Mouse (Mus musculus) stomach, embryonic 16.5 days (tissue): ENCODE results near the gene Dpep2nb. TPM values are rescaled to one million over a fixed set of nuclear protein-coding genes. Genes with fewer than 3 reads are reported as not detected.
"Not testable (repeated sequence)": the region's sequence is repeated elsewhere in the genome, so short reads cannot be mapped to it uniquely, and the experiment has no call there.

Source experiments
- ATAC-seq: fragments of 200-750 bp; cut with Nextera tagmentation; 2 replicates; pipeline ENCODE4 v1.8.0; 2017; ENCODE audit warnings: moderate number of reproducible peaks, moderate TSS enrichment; ENCODE audit not compliant: insufficient read depth, low FRiP score
- H3K27ac ChIP-seq: fragments of 300-500 bp; sonication (generic); 2 replicates; pipeline ENCODE4 v1.5.1; 2014; ENCODE audit warnings: low read length
- H3K27me3 ChIP-seq: fragments of 300-500 bp; sonication (generic); 2 replicates; pipeline ENCODE4 v1.6.1; 2014; ENCODE audit warnings: low read length, control low read depth, mixed read lengths; ENCODE audit not compliant: control insufficient read depth, insufficient read depth
- H3K36me3 ChIP-seq: fragments of 300-500 bp; sonication (generic); 2 replicates; pipeline ENCODE4 v1.6.1; 2014; ENCODE audit warnings: low read length; ENCODE audit not compliant: control insufficient read depth, insufficient read depth
- H3K4me1 ChIP-seq: fragments of 300-500 bp; sonication (generic); 2 replicates; pipeline ENCODE4 v1.6.1; 2014; ENCODE audit warnings: low read length, control low read depth, mixed read lengths; ENCODE audit not compliant: control insufficient read depth, insufficient read depth
- H3K4me2 ChIP-seq: fragments of 300-500 bp; sonication (generic); 2 replicates; pipeline ENCODE4 v1.6.1; 2014; ENCODE audit warnings: low read depth, low read length, mixed read lengths
- H3K4me3 ChIP-seq: fragments of 300-500 bp; sonication (generic); replicated peaks from 2 replicates; pipeline ENCODE4 v1.5.1; 2014; ENCODE audit warnings: mild to moderate bottlenecking, low read length
- H3K9ac ChIP-seq: fragments of 300-500 bp; sonication (generic); 2 replicates; pipeline ENCODE4 v1.6.1; 2014; ENCODE audit warnings: low read length
- H3K9me3 ChIP-seq: fragments of 300-500 bp; sonication (generic); replicated peaks from 2 replicates; pipeline ENCODE4 v1.6.1; 2016; ENCODE audit warnings: low read length, control low read depth; ENCODE audit not compliant: control insufficient read depth
- WGBS: fragments of 180-500 bp; shearing (Covaris S2); extraction: QIAGEN DNeasy Blood & Tissue Kit; methylation state at CpG from one replicate; pipeline ENCODE4 v1.1.7; 2014; 5-methylcytosine and 5-hydroxymethylcytosine counted together
- polyA plus RNA-seq: library from polyadenylated mRNA; unstranded; fragments of >200 nt; fragmentation: Nextera tagmentation; extraction: Ambion mirVana; gene quantifications from 2 replicates; pipeline ENCODE4 v1.2.1, GENCODE M21; 2015

Dpep2nb gene
- polyA plus RNA-seq, 1 experiment from 2014 or later, result not detected

DNA sequence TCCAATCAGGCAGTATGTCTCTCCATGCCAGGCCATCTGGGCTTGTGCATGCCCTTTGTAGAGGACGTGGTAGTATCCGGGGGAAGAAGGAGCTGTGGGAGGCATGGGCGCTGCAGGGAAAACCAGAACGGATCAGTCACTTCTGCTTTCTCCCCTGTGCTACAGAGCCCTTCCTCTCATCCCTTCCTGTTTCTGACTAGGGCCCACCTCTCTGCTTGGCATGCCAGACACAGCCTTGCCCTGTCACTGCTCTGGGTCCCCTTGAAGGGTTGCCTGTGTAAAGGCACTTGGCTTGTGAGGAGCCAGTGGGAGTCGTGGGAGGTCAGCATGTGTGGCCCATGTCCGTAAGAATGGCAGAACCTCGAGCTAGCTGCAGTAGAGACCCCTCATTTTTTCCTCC lies 9.4 kb downstream of the Dpep2nb start:
- Histone ChIP-seq H3K4me2 (no peak overlapping the region), H3K9me3 (no peaks in the 10 kb centered on the region), H3K9ac (no peak overlapping the region), H3K4me1 (no peaks in the 10 kb centered on the region), H3K36me3 (no peaks in the 10 kb centered on the region), H3K27ac (no peak overlapping the region), H3K4me3 (no peak overlapping the region), H3K27me3 (no peaks in the 10 kb centered on the region)
- ATAC-seq, result no peak
- WGBS, result 63% methylated on average over 7 of the region's 7 CpGs

GRCm38 (mm10) chr8:105993226-105993625 lies 12.5 kb downstream of the Dpep2nb start:
- H3K4me3 ChIP-seq, result no peak overlapping the region
- no peak overlapping the region for H3K4me2 ChIP-seq
- ATAC-seq, result no peak
- H3K9ac ChIP-seq, result no peak overlapping the region
- H3K36me3 ChIP-seq, result no peaks in the 10 kb centered on the region
- WGBS, result 59% methylated on average over 4 of the region's 4 CpGs
- H3K4me1 ChIP-seq, result no peaks in the 10 kb centered on the region
- no peaks in the 10 kb centered on the region for H3K27me3 ChIP-seq
- no peaks in the 10 kb centered on the region for H3K9me3 ChIP-seq
- no peak overlapping the region for H3K27ac ChIP-seq

DNA sequence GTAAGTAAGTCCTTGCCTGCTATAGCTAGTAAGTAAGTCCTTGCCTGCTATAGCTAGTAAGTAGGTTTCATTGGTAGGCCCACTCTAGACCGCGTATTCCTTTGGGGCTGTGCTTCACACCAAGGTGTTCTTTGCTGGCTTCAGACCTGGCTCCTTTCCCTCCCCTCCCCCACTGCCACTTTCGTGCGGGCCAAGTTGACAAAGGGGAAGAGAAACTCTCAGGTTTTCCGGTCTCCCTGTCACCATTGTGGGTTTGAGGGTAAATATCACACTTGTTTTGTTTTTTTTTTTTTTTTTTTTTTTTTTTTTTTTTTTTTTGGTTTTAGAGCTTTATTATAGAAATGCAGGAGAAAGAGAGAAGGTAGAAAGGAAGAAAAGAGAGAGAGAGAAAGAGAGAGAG lies 13.3 kb downstream of the Dpep2nb start:
- no peaks in the 10 kb centered on the region for H3K36me3 ChIP-seq
- H3K4me1 ChIP-seq, result no peaks in the 10 kb centered on the region
- no peak overlapping the region for H3K9ac ChIP-seq
- H3K4me3 ChIP-seq, result no peak overlapping the region
- H3K27ac ChIP-seq, result no peak overlapping the region
- H3K27me3 ChIP-seq, result no peaks in the 10 kb centered on the region
- no peak overlapping the region for H3K4me2 ChIP-seq
- H3K9me3 ChIP-seq, result no peaks in the 10 kb centered on the region
- WGBS, result 54% methylated on average over 5 of the region's 5 CpGs
- no peak for ATAC-seq

DNA sequence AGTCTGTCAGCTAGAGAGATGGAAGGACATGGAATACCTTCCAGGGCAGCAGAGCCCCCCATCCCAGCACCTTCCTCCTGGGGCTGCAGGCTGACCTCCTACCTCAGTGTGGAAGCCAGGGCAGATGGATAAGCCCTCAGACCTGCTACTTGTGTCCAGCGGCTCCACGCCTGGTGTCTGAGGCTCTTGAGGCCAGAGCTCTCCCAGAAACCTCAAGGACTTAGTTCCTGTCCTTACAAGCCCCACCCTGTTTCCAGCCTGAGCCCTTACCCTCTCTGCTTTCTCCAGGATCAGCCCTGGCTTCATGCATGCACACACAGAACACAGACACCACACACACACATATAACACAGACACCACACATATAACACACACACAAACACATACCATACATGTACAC lies 14.2 kb downstream of the Dpep2nb start:
- Histone ChIP-seq H3K4me3 (no peak overlapping the region), H3K4me1 (no peaks in the 10 kb centered on the region), H3K36me3 (no peaks in the 10 kb centered on the region), H3K27me3 (no peaks in the 10 kb centered on the region), H3K4me2 (no peak overlapping the region), H3K9ac (peak overlapping the region; percentile 53; the same call in 1 of the 2 replicates), H3K27ac (no peak overlapping the region), H3K9me3 (no peaks in the 10 kb centered on the region)
- ATAC-seq, result no peak
- WGBS, result 58% methylated on average over 2 of the region's 2 CpGs

- Histone ChIP-seq H3K27ac (no peak within 1 kb of the TSS), H3K4me1 (no peaks in the 10 kb centered on the region), H3K27me3 (no peaks in the 10 kb centered on the region), H3K9me3 (no peaks in the 10 kb centered on the region), H3K36me3 (no peaks in the 10 kb centered on the region), H3K9ac (peak within 1 kb of the TSS; percentile 53), H3K4me2 (0 out of 2 replicates have a peak within 1 kb of the TSS, but pooled peaks have one; percentile 20), H3K4me3 (no peak within 1 kb of the TSS)
- ATAC-seq, result peak; percentile 82; the same call in 1 of the 2 replicates
- 8% methylated on average over 15 of the region's 15 CpGs for WGBS
These were observed 14.9 kb downstream of the Dpep2nb start, which contains the start of gene Dus2 for GRCm38 (mm10) chr8:105990856-105991387. Gene Dus2, plus strand, starts transcription at chr8:105991337.

DNA sequence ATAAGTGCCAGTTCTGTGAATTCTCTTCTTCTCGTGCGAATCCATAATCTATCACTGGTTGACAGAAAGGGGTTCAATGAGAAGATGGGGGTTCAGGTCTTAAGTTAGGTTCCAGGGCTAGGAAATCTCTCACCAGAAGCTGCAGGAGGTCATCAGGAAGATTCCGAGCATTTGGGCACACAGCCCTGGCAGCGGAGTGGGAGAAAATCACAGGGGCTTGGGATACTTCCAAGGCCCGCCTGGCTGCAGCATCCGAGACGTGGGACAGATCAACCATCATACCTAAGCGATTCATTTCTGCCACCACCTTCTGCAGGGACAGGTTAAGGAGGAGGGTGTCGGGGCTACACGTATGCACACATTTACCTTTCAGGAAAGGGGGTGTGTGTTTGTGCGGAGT lies 17.2 kb downstream of the Dpep2nb start:
- no peaks in the 10 kb centered on the region for H3K9me3 ChIP-seq
- no peak overlapping the region for H3K4me3 ChIP-seq
- no peaks in the 10 kb centered on the region for H3K36me3 ChIP-seq
- WGBS, result 84% methylated on average over 11 of the region's 11 CpGs
- H3K4me1 ChIP-seq, result no peaks in the 10 kb centered on the region
- H3K27me3 ChIP-seq, result no peaks in the 10 kb centered on the region
- no peak overlapping the region for H3K4me2 ChIP-seq
- ATAC-seq, result no peak
- no peak overlapping the region for H3K9ac ChIP-seq
- H3K27ac ChIP-seq, result no peak overlapping the region

GRCm38 (mm10) chr8:105983406-105983805 lies 22.4 kb downstream of the Dpep2nb start:
- not testable (repeated sequence) for ATAC-seq, H3K36me3 ChIP-seq, H3K4me3 ChIP-seq, H3K9me3 ChIP-seq, H3K27ac ChIP-seq, H3K27me3 ChIP-seq, H3K4me1 ChIP-seq, H3K9ac ChIP-seq, H3K4me2 ChIP-seq
- 81% methylated on average over 11 of the region's 11 CpGs for WGBS

GRCm38 (mm10) chr8:105981146-105981545 lies 24.6 kb downstream of the Dpep2nb start:
- no peaks in the 10 kb centered on the region for H3K4me1 ChIP-seq
- WGBS, result 93% methylated on average over 1 of the region's 1 CpGs
- no peaks in the 10 kb centered on the region for H3K36me3 ChIP-seq
- H3K4me2 ChIP-seq, result no peak overlapping the region
- ATAC-seq, result no peak
- no peaks in the 10 kb centered on the region for H3K27me3 ChIP-seq
- H3K9me3 ChIP-seq, result no peaks in the 10 kb centered on the region
- H3K27ac ChIP-seq, result no peak overlapping the region
- no peak overlapping the region for H3K4me3 ChIP-seq
- H3K9ac ChIP-seq, result no peak overlapping the region

GRCm38 (mm10) chr8:105979325-105979724 lies 26.4 kb downstream of the Dpep2nb start, which contains the start of gene Dpep3:
Gene Dpep3, minus strand, starts transcription at chr8:105979429.
- Histone ChIP-seq H3K9me3 (no peaks in the 10 kb centered on the region), H3K36me3 (no peaks in the 10 kb centered on the region), H3K4me2 (no peak within 1 kb of the TSS), H3K4me1 (no peaks in the 10 kb centered on the region), H3K4me3 (no peak within 1 kb of the TSS), H3K27me3 (no peaks in the 10 kb centered on the region), H3K9ac (no peak within 1 kb of the TSS), H3K27ac (no peak within 1 kb of the TSS)
- 88% methylated on average over 15 of the region's 15 CpGs for WGBS
- no peak for ATAC-seq
